Mouse (Mus musculus) spleen, adult 18-20 months (tissue): ENCODE data around the gene Snd1.
A peak's percentile ranks its signal among the peaks of the same experiment; 100 is the strongest.

Experiments
- DNase-seq, 2 experiments: peaks; one replicate each; pipeline ENCODE4 v3.0.0; 2022; ENCODE audit warnings: mixed read lengths in 2 of 2

Gene Snd1

GRCm38 (mm10) chr6:28877945-28878666 lies 403.2 kb downstream of the Snd1 start:
- DNase-seq: peak in 1 of 2 experiments; percentile 6

DNA sequence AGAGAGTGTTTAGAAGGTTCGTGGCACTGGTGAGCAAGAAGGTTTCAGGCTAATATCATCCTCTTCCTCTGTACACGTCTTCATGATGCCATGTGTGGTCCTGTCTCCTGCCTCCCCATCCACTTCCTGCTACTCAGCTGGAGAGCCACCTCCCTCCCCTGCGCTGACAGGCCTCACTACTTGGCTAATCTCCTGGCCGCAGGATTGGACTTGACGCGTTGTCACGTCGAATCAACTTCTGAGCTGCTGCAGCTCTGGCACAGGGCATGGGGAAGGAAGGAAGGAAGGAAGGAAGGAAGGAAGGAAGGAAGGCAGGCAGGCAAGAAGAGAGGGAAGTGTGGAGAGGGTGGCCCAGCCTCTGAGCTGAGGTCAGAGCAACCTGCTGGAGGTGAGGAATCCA lies 404.4 kb downstream of the Snd1 start:
- no peak for DNase-seq

GRCm38 (mm10) chr6:28880909-28881308 lies 406.0 kb downstream of the Snd1 start:
- no peak for DNase-seq

DNA sequence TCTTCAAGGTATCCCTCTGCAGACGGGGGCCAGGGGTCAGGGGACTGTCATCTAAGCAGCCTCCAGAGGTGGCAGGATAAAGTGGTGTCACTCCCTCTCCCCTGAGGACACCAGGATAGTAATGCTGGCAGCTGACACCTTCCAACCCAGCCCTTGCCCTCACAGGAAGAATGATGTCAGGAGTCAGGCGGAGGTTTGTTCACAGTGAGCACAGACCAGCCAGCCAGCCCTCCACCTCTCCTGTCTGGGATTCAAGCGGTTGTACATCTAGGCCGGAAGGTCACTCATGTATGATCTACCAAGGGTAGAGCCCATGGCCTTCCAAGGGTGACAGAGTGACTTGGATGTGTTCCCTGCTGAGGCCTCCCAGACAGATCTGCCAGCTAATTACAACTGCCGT lies 408.6 kb downstream of the Snd1 start:
- DNase-seq: no peak

DNA sequence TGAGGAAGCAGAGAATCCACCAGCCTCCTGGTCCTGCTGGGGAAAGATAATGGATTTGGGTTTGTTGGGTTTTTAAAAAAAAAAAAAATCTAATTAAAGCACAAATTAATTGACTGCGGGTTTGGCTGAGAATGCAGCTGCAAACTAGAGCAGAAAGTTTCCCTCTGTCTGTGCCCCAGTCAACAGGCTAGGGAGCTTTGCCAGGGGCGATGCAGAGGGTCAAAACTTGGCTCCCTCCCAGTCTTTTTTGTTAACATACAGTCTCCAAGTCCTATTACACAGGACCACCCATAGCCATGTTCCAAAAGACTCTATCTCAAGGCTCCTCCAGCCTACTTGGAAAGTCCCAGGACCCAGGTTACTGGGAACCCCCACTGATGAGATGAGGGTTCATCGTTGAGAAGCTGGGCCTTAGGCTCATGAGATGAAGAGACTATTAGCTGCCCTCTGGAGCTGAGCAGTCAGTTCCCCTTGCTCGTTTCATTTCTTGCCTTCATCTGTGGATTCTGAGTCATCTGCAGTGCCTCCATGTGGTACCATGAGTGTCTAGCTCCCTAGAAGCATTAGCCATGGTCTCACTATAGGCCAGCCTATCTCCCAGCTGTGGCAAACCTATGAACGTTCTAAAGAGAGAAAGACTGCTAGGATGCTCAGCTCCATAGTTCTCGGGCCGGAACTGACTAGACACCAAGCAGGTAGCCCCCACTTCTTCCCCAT lies 411.9 kb downstream of the Snd1 start:
- no peak for DNase-seq

GRCm38 (mm10) chr6:28890426-28890825 lies 415.5 kb downstream of the Snd1 start:
- no peak for DNase-seq

GRCm38 (mm10) chr6:28891480-28891879 lies 416.5 kb downstream of the Snd1 start:
- no peak for DNase-seq

GRCm38 (mm10) chr6:28895004-28895515 lies 420.1 kb downstream of the Snd1 start:
- no peak for DNase-seq

GRCm38 (mm10) chr6:28895726-28896125 lies 420.8 kb downstream of the Snd1 start:
- no peak for DNase-seq

GRCm38 (mm10) chr6:28896762-28897320 lies 421.9 kb downstream of the Snd1 start:
- DNase-seq: no peak

- DNase-seq: no peak
Measured at GRCm38 (mm10) chr6:28897326-28898085, 422.6 kb downstream of the Snd1 start.

GRCm38 (mm10) chr6:28898836-28899235 lies 423.9 kb downstream of the Snd1 start:
- peak in 1 of 2 experiments; percentile 22 for DNase-seq

GRCm38 (mm10) chr6:28902573-28902972 lies 427.6 kb downstream of the Snd1 start:
- no peak for DNase-seq

GRCm38 (mm10) chr6:28904417-28904816 lies 429.5 kb downstream of the Snd1 start:
- no peak for DNase-seq

- DNase-seq: no peak
Measured at GRCm38 (mm10) chr6:28905301-28905700, 430.4 kb downstream of the Snd1 start.

- no peak for DNase-seq
Measured at GRCm38 (mm10) chr6:28909866-28910265, 434.9 kb downstream of the Snd1 start.

- no peak for DNase-seq
Measured at GRCm38 (mm10) chr6:28914981-28915380, 440.0 kb downstream of the Snd1 start.

DNA sequence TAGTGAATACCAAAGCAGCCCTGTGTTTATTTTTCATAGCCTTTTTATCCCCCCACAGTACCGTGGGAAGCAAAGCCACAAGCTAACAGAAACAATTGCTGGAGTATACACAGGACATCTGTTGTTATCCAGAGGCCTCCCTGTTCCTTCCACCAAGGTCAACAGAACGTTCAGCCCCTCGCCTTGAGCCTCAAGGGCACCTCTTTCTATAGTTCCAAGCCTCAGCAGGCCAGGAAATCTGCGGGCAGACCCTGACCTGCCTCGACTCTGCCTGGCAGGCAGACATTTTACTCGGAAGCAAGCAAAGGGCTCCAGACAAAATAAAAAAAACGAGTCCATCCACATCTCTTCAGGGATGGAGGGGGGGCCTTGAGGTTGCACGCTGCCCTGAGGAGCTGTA lies 441.7 kb downstream of the Snd1 start:
- no peak for DNase-seq

DNA sequence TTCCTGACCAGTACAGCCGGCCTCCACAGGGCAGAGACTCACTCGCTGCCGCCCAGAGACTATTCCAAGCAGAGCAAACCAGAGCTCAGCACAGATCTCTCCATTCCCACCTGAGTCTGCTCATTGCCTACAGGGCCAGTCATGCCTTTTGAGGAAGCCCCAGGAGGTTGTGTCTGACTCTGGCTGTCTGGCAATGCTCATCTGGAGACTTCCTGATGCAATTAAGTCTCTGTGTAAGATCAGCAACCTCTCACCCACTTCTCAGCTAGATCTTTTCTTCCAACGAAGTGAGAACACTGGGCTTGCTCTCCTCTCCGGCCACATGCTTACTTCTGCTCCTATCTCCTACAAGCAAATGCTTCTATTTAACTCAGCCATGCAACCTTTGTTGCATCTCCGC lies 444.4 kb downstream of the Snd1 start:
- DNase-seq: no peak

- DNase-seq: no peak
Measured at GRCm38 (mm10) chr6:28922371-28922770, 447.4 kb downstream of the Snd1 start.

GRCm38 (mm10) chr6:28923091-28923824 lies 448.3 kb downstream of the Snd1 start:
- no peak for DNase-seq

- DNase-seq: no peak
Measured at GRCm38 (mm10) chr6:28923837-28924236, 448.9 kb downstream of the Snd1 start.
